Mouse (Mus musculus) brain, embryonic 14.5 days (tissue): ENCODE data around the gene Atp5e.

Experiments
- CTCF ChIP-seq: fragments of 200-500 bp; IDR thresholded peaks from 2 replicates; pipeline ENCODE4 v1.5.1; 2012; ENCODE audit warnings: inconsistent platforms, mild to moderate bottlenecking, moderate library complexity, borderline replicate concordance; ENCODE audit not compliant: insufficient read depth, insufficient read length; ENCODE audit errors: extremely low read depth
- POLR2A ChIP-seq: fragments of 200-500 bp; IDR thresholded peaks from 2 replicates; pipeline ENCODE4 v1.6.1; 2012; ENCODE audit warnings: mild to moderate bottlenecking, inconsistent platforms, borderline replicate concordance; ENCODE audit not compliant: poor library complexity, insufficient read depth, insufficient read length, severe bottlenecking; ENCODE audit errors: extremely low read depth

DNA sequence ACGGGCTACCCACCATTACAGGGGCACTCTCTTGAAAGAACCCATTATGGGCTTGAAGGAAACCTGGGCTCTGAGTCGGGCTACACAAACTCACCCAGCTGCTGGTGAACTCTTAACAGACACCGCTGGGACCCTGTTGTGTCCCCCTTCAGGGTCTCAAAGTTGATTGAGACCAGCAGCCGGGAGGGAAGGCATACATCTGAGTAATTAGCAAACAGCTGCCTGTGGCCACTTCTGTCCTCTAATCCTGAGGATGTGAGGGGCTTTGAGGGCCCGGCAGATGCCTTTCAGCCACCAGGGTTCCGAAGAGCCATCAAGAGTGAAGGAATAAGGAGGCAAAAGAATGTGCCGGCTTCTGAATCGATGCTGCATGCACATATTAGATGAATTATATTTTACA, 17.0 kb downstream of the Atp5e start:
- no peak for TF ChIP-seq CTCF
- TF ChIP-seq POLR2A: no peak
